Mouse (Mus musculus): ENCODE measurements around the gene Magi2. TPM values are rescaled to one million over a fixed set of nuclear protein-coding genes. Genes with fewer than 3 reads are reported as not detected.

The Magi2 gene
- polyA plus RNA-seq, 1 experiment from 2014 or later, result 4.1 TPM

GRCm38 (mm10) chr5:20612616-20613015, 1385.8 kb downstream of the Magi2 start:
- no peak overlapping the region for H3K4me2 ChIP-seq
- WGBS, result 79% methylated on average over 9 of the region's 9 CpGs
- no peak for ATAC-seq (replicated peaks; ENCODE audit: insufficient number of reproducible peaks, insufficient read depth, low FRiP score, low read depth)
- 0 out of 2 replicates have a peak, but pooled peaks cover 5% of the 10 kb centered on the region for H3K4me1 ChIP-seq (replicated peaks)
- no peaks in the 10 kb centered on the region for H3K9me3 ChIP-seq (replicated peaks)
- H3K4me3 ChIP-seq, result no peak overlapping the region
- H3K27ac ChIP-seq, result no peak overlapping the region
- H3K36me3 ChIP-seq, result no peaks in the 10 kb centered on the region
- H3K9ac ChIP-seq, result no peak overlapping the region
- H3K27me3 ChIP-seq, result no peaks in the 10 kb centered on the region

GRCm38 (mm10) chr5:20614891-20615290, 1388.1 kb downstream of the Magi2 start:
- no peak overlapping the region for H3K4me3 ChIP-seq
- H3K9me3 ChIP-seq (replicated peaks), result no peaks in the 10 kb centered on the region
- H3K4me1 ChIP-seq (replicated peaks), result 0 out of 2 replicates have a peak, but pooled peaks cover 5% of the 10 kb centered on the region
- ATAC-seq (replicated peaks; ENCODE audit: insufficient number of reproducible peaks, insufficient read depth, low FRiP score, low read depth), result no peak
- no peaks in the 10 kb centered on the region for H3K36me3 ChIP-seq
- H3K27ac ChIP-seq, result no peak overlapping the region
- no peak overlapping the region for H3K4me2 ChIP-seq
- H3K9ac ChIP-seq, result no peak overlapping the region
- 70% methylated on average over 4 of the region's 4 CpGs for WGBS
- H3K27me3 ChIP-seq, result no peaks in the 10 kb centered on the region

- Histone ChIP-seq H3K4me2 (no peak overlapping the region), H3K27me3 (no peaks in the 10 kb centered on the region), H3K27ac (no peak overlapping the region), H3K9me3 (replicated peaks) (no peaks in the 10 kb centered on the region), H3K4me3 (no peak overlapping the region), H3K9ac (no peak overlapping the region), H3K36me3 (no peaks in the 10 kb centered on the region), H3K4me1 (replicated peaks) (no peaks in the 10 kb centered on the region)
- 69% methylated on average over 7 of the region's 7 CpGs for WGBS
- no peak; the same call in 1 of the 2 replicates for ATAC-seq (replicated peaks; ENCODE audit: insufficient number of reproducible peaks, insufficient read depth, low FRiP score, low read depth)
These were observed 1394.0 kb downstream of the Magi2 start for GRCm38 (mm10) chr5:20620596-20621511.

- Histone ChIP-seq H3K4me3 (no peak overlapping the region), H3K27me3 (no peaks in the 10 kb centered on the region), H3K4me1 (replicated peaks) (no peaks in the 10 kb centered on the region), H3K4me2 (no peak overlapping the region), H3K9ac (no peak overlapping the region), H3K9me3 (replicated peaks) (no peaks in the 10 kb centered on the region), H3K27ac (no peak overlapping the region), H3K36me3 (no peaks in the 10 kb centered on the region)
- ATAC-seq (replicated peaks; ENCODE audit: insufficient number of reproducible peaks, insufficient read depth, low FRiP score, low read depth), result no peak
- 75% methylated on average over 3 of the region's 3 CpGs for WGBS
These were observed 1395.6 kb downstream of the Magi2 start for GRCm38 (mm10) chr5:20622417-20622816.

- H3K4me2 ChIP-seq, result no peak overlapping the region
- H3K27me3 ChIP-seq, result no peaks in the 10 kb centered on the region
- H3K9ac ChIP-seq, result no peak overlapping the region
- ATAC-seq (replicated peaks; ENCODE audit: insufficient number of reproducible peaks, insufficient read depth, low FRiP score, low read depth), result no peak
- no peaks in the 10 kb centered on the region for H3K4me1 ChIP-seq (replicated peaks)
- H3K27ac ChIP-seq, result no peak overlapping the region
- no peaks in the 10 kb centered on the region for H3K36me3 ChIP-seq
- 67% methylated on average over 10 of the region's 10 CpGs for WGBS
- H3K4me3 ChIP-seq, result no peak overlapping the region
- H3K9me3 ChIP-seq (replicated peaks), result no peaks in the 10 kb centered on the region
These were observed 1396.2 kb downstream of the Magi2 start for GRCm38 (mm10) chr5:20622837-20623573.

- no peaks in the 10 kb centered on the region for H3K36me3 ChIP-seq
- H3K9me3 ChIP-seq (replicated peaks), result no peaks in the 10 kb centered on the region
- H3K9ac ChIP-seq, result no peak overlapping the region
- no peak overlapping the region for H3K4me2 ChIP-seq
- WGBS, result 67% methylated on average over 2 of the region's 2 CpGs
- no peaks in the 10 kb centered on the region for H3K27me3 ChIP-seq
- H3K27ac ChIP-seq, result no peak overlapping the region
- ATAC-seq (replicated peaks; ENCODE audit: insufficient number of reproducible peaks, insufficient read depth, low FRiP score, low read depth), result no peak
- no peaks in the 10 kb centered on the region for H3K4me1 ChIP-seq (replicated peaks)
- no peak overlapping the region for H3K4me3 ChIP-seq
These were observed 1398.3 kb downstream of the Magi2 start for GRCm38 (mm10) chr5:20625117-20625516.

- WGBS, result 58% methylated on average over 4 of the region's 4 CpGs
- H3K4me2 ChIP-seq, result no peak overlapping the region
- H3K27me3 ChIP-seq, result no peaks in the 10 kb centered on the region
- H3K36me3 ChIP-seq, result no peaks in the 10 kb centered on the region
- no peak overlapping the region for H3K9ac ChIP-seq
- ATAC-seq (replicated peaks; ENCODE audit: insufficient number of reproducible peaks, insufficient read depth, low FRiP score, low read depth), result no peak
- H3K4me3 ChIP-seq, result no peak overlapping the region
- no peaks in the 10 kb centered on the region for H3K4me1 ChIP-seq (replicated peaks)
- no peaks in the 10 kb centered on the region for H3K9me3 ChIP-seq (replicated peaks)
- H3K27ac ChIP-seq, result no peak overlapping the region
These were observed 1402.2 kb downstream of the Magi2 start for GRCm38 (mm10) chr5:20628954-20629601.

- Histone ChIP-seq H3K9ac (no peak overlapping the region), H3K27me3 (no peaks in the 10 kb centered on the region), H3K36me3 (no peaks in the 10 kb centered on the region), H3K9me3 (replicated peaks) (no peaks in the 10 kb centered on the region), H3K27ac (no peak overlapping the region), H3K4me3 (no peak overlapping the region), H3K4me1 (replicated peaks) (no peaks in the 10 kb centered on the region), H3K4me2 (no peak overlapping the region)
- ATAC-seq (replicated peaks; ENCODE audit: insufficient number of reproducible peaks, insufficient read depth, low FRiP score, low read depth), result no peak
- 74% methylated on average over 14 of the region's 14 CpGs for WGBS
These were observed 1407.4 kb downstream of the Magi2 start for GRCm38 (mm10) chr5:20634046-20634769.

GRCm38 (mm10) chr5:20634822-20635221, 1408.0 kb downstream of the Magi2 start:
- Histone ChIP-seq H3K4me2 (no peak overlapping the region), H3K27me3 (no peaks in the 10 kb centered on the region), H3K9me3 (replicated peaks) (no peaks in the 10 kb centered on the region), H3K9ac (no peak overlapping the region), H3K36me3 (no peaks in the 10 kb centered on the region), H3K4me1 (replicated peaks) (no peaks in the 10 kb centered on the region), H3K27ac (no peak overlapping the region), H3K4me3 (no peak overlapping the region)
- WGBS, result 52% methylated on average over 8 of the region's 8 CpGs
- no peak for ATAC-seq (replicated peaks; ENCODE audit: insufficient number of reproducible peaks, insufficient read depth, low FRiP score, low read depth)

- Histone ChIP-seq H3K9ac (no peak overlapping the region), H3K9me3 (replicated peaks) (no peaks in the 10 kb centered on the region), H3K4me3 (no peak overlapping the region), H3K36me3 (no peaks in the 10 kb centered on the region), H3K27ac (no peak overlapping the region), H3K4me1 (replicated peaks) (no peaks in the 10 kb centered on the region), H3K4me2 (no peak overlapping the region), H3K27me3 (no peaks in the 10 kb centered on the region)
- no peak for ATAC-seq (replicated peaks; ENCODE audit: insufficient number of reproducible peaks, insufficient read depth, low FRiP score, low read depth)
- 70% methylated on average over 5 of the region's 5 CpGs for WGBS
These were observed 1410.6 kb downstream of the Magi2 start for GRCm38 (mm10) chr5:20637300-20637989.

All from heart, embryonic 15.5 days (tissue).